Mouse (Mus musculus): ENCODE data around the gene Katna1.

DNA sequence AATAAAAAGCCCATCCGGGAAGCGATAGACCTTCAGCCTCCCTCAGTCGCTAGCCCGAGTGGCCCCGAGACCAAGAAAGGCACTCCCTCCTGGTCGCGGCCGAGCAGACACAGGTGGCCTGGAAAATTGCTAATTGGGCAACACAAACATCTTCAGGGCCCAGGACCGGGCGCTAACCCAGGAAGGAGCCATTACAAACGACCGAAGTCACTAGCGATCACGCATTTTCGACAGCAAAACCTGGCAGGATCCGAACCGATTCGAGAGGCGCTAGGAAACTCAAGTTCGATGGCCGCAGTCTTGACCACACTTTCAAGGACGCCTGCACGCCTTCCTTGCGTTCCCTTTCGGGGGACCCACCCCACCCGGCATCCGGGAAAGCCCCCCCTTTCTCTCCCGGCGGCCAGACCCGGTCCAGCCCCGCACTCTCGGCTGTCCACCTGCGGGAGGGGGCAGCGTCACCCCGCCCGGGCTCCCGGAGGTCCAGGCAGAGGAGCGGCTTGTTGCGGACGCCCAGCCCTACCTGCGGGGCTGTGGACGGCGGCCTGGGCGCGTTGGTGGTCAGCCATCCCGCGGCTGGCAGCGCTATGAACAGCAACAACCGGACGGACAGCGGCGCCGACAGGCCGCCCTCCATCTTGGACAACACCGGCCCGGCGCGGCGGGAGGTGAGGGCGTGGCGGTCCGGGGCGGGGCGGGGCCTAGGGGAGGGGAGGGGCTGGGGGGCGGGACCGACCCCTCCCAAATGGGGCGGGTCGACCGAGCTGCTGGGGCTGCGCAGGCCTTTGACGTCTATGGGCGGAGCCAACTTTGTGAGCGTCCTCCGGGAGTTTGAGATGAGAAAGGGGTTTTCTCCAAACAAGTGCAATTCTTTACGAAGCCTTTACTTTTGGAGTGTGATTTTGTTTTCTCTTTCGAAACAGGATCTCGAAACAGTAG is 54.7 kb downstream of the Katna1 start:
- TF ChIP-seq MYOG (IDR thresholded peaks at IDR 0.05; ENCODE audit: control insufficient read depth in 1 of 3, insufficient read depth in 1 of 3, insufficient read length in 2 of 3, low read depth in 2 of 3) = no peak
- TF ChIP-seq TCF12 (IDR thresholded peaks at IDR 0.05; ENCODE audit: insufficient read depth, poor library complexity, severe bottlenecking) = no peak
- no peak for TF ChIP-seq USF1 (IDR thresholded peaks at IDR 0.05; ENCODE audit: low read depth)
- no peak for TF ChIP-seq MYOD1 (IDR thresholded peaks at IDR 0.05; ENCODE audit: control insufficient read depth in 1 of 3, insufficient read length in 2 of 3, low read depth in 2 of 3)
- TF ChIP-seq MAX (IDR thresholded peaks at IDR 0.05; ENCODE audit: low read depth) = no peak
- TF ChIP-seq POLR2AphosphoS2 (IDR thresholded peaks at IDR 0.05; ENCODE audit: insufficient read length, low read depth) = peak; percentile 87
- peak; percentile 93 for TF ChIP-seq POLR2A (IDR thresholded peaks at IDR 0.05; ENCODE audit: insufficient read length, low read depth)
- no peak for TF ChIP-seq CEBPB (IDR thresholded peaks at IDR 0.05; ENCODE audit: insufficient read depth, poor library complexity, severe bottlenecking)

All from myocyte (in vitro differentiated cells).